Mouse (Mus musculus) kidney, postnatal 0 days (tissue): ENCODE data around the gene Nat8f2. TPM values are rescaled to one million over a fixed set of nuclear protein-coding genes. Genes with fewer than 3 reads are reported as not detected.

Experiments
- ATAC-seq: fragments of 200-750 bp; cut with Nextera tagmentation; replicated peaks from 2 replicates; pipeline ENCODE4 v1.8.0; 2017; ENCODE audit warnings: low read depth, moderate number of reproducible peaks, moderate TSS enrichment, moderate library complexity; ENCODE audit not compliant: low FRiP score
- DNase-seq: peaks from one replicate; pipeline ENCODE4 v3.0.0-alpha.2; 2016; ENCODE audit warnings: low spot score
- H3K27ac ChIP-seq: fragments of 300-500 bp; sonication (generic); 2 replicates; pipeline ENCODE4 v1.5.1; 2014; ENCODE audit warnings: mild to moderate bottlenecking
- H3K27me3 ChIP-seq: fragments of 300-500 bp; sonication (generic); 2 replicates; pipeline ENCODE4 v1.6.1; 2014; ENCODE audit warnings: low read length, mixed read lengths; ENCODE audit not compliant: insufficient read depth
- H3K36me3 ChIP-seq: fragments of 300-500 bp; sonication (generic); 2 replicates; pipeline ENCODE4 v1.6.1; 2014; ENCODE audit warnings: low read length, mixed read lengths; ENCODE audit not compliant: insufficient read depth
- H3K4me1 ChIP-seq: fragments of 300-500 bp; sonication (generic); replicated peaks from 2 replicates; pipeline ENCODE4 v1.6.1; 2014; ENCODE audit warnings: antibody characterized with exemption, low read length, mixed read lengths; ENCODE audit not compliant: insufficient read depth
- H3K4me2 ChIP-seq: fragments of 300-500 bp; sonication (generic); 2 replicates; pipeline ENCODE4 v1.6.1; 2014; ENCODE audit warnings: mild to moderate bottlenecking, low read length, moderate library complexity, mixed read lengths
- H3K4me3 ChIP-seq: fragments of 300-500 bp; sonication (generic); replicated peaks from 2 replicates; pipeline ENCODE4 v1.5.1; 2014; ENCODE audit warnings: low read depth, low read length
- H3K9ac ChIP-seq: fragments of 300-500 bp; sonication (generic); 2 replicates; pipeline ENCODE4 v1.6.1; 2014; ENCODE audit warnings: low read depth, low read length
- H3K9me3 ChIP-seq: fragments of 300-500 bp; sonication (generic); replicated peaks from 2 replicates; pipeline ENCODE4 v1.6.1; 2016; ENCODE audit warnings: low read length, inconsistent platforms, mixed read lengths
- CTCF ChIP-seq: IDR thresholded peaks from 2 replicates; pipeline ENCODE4 v1.5.1; 2016; ENCODE audit warnings: antibody characterized with exemption, low read depth, mild to moderate bottlenecking, moderate library complexity
- WGBS: fragments of 180-500 bp; shearing (Covaris S2); extraction: QIAGEN DNeasy Blood & Tissue Kit; methylation state at CpG from one replicate; pipeline ENCODE4 v1.1.7; 2014; 5-methylcytosine and 5-hydroxymethylcytosine counted together
- polyA plus RNA-seq: library from polyadenylated mRNA; unstranded; fragments of >200 nt; fragmentation: Nextera tagmentation; extraction: Ambion mirVana; gene quantifications from 2 replicates; pipeline ENCODE4 v1.2.1, GENCODE M21; 2015

Gene Nat8f2
- polyA plus RNA-seq, 1 experiment from 2014 or later: 2.6 TPM

DNA sequence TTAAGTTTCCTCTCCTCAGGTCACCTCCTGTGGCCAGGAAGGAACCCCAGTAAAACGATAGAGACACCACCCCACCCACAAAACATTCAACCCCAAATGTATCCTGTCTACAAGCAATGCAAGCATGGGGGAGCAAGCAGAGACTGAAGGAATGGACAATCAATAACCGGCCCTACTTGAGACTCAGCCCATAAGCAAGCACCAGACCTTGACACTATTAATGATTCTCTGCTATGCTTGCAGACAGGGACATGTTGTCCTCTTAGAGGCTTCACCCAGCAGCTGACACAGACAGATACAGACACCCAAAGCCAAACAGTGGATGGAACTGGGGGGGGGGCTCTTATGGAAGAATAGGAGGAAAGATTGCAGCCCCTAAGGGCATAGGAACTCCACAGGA, 43.1 kb downstream of the Nat8f2 start:
- no peak for DNase-seq
- H3K4me3 ChIP-seq: no peak overlapping the region

DNA sequence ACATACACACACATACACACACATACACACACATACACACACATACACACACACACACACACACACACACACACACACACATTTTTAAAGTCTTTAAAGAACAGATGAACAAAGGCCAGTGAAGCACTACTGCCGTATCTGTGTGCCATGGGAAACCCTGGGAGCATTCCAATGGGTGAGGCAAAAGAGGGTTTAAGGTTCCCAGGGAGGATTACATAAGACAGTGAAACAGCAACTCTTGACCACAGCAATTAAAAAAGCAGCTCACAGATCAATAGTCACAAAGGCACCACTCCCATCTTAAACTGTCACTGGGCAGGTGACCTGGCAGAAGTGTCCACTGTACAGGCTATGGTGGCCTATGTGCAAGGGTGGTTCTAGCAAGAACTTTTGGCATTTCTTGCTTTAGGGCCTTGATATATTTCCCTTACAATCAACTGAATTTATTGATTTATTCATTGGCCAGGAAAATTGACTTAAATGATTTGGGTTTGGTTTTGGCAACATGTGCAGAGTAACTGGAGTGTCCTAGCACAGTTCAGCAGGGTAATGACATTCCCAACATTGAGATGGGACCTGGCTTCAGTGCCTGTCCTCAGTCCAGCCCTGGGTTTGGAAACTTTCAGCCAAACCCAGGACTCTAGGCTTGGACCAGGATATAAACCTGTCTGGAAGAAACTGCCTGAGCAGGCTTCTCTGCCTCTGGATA, 45.4 kb downstream of the Nat8f2 start:
- DNase-seq (no peak), ATAC-seq (no peak)
- no peaks in the 10 kb centered on the region for H3K36me3 ChIP-seq
- no peak for TF ChIP-seq CTCF
- H3K27ac ChIP-seq: no peak overlapping the region
- H3K4me1 ChIP-seq: no peaks in the 10 kb centered on the region
- no peaks in the 10 kb centered on the region for H3K9me3 ChIP-seq
- H3K27me3 ChIP-seq: no peaks in the 10 kb centered on the region
- 75% methylated on average over 1 of the region's 1 CpGs for WGBS
- H3K4me3 ChIP-seq: no peak overlapping the region
- no peak overlapping the region for H3K4me2 ChIP-seq
- H3K9ac ChIP-seq: no peak overlapping the region

More for the DNA sequence above, 43.1 kb downstream of the Nat8f2 start:
- no peak for TF ChIP-seq CTCF
- Histone ChIP-seq H3K27ac (no peak overlapping the region), H3K9me3 (no peaks in the 10 kb centered on the region), H3K4me2 (no peak overlapping the region), H3K4me1 (no peaks in the 10 kb centered on the region), H3K9ac (no peak overlapping the region), H3K27me3 (no peaks in the 10 kb centered on the region), H3K36me3 (no peaks in the 10 kb centered on the region)
- WGBS: 68% methylated on average over 2 of the region's 2 CpGs
- ATAC-seq: 0 out of 2 replicates have a peak, but pooled peaks have one; percentile 46

DNA sequence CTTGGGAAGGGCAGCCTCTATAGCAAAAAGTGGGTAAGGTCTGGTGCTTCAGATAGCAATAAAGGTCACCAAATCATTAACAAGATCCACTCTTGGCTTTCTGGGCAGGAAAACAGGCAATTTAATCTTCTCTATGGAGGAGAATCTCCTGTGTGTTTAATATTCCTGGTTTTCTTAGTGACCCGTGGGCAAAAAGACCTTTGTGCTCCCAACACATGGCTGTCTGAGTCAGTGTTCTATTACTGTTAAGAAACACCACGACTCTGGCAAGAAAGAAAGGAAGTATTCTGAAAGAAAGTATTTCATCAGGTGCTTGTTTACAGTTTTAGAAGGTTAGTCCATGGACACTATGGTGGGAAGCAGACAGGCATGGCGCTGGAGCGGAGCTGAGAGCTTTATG, 46.7 kb downstream of the Nat8f2 start:
- H3K27me3 ChIP-seq: no peaks in the 10 kb centered on the region
- no peak for TF ChIP-seq CTCF
- no peak for ATAC-seq
- H3K36me3 ChIP-seq: no peaks in the 10 kb centered on the region
- 79% methylated on average over 4 of the region's 4 CpGs for WGBS
- H3K4me3 ChIP-seq: no peak overlapping the region
- no peak overlapping the region for H3K9ac ChIP-seq
- H3K9me3 ChIP-seq: no peaks in the 10 kb centered on the region
- no peak for DNase-seq
- H3K4me1 ChIP-seq: no peaks in the 10 kb centered on the region
- no peak overlapping the region for H3K4me2 ChIP-seq
- no peak overlapping the region for H3K27ac ChIP-seq

DNA sequence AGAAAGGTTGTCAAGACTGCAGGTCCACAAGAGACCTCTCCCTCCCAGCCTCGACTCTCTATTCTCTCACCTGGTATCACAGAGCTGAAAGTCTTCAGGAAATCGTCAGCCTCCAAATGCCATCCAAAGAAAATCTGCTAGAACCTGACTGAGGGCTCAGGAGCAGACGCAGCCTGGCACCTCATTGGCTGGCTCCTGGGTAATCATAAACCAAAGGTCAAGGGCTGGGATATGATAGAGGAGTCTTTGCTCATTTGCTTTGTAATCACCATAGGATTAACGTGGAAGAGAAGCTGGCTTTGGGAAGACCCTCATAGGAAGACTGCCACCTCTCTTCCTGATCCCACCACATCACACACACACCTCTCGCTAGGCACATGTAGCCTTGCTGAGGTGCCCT, 48.1 kb downstream of the Nat8f2 start, which contains the start of the genes Nat8f6 and Nat8f5:
Nat8f6 (minus strand) TSS at position 118 of the 400 bp plus-strand sequence.
Nat8f5 (minus strand) TSS at position 136 of the 400 bp plus-strand sequence.
- H3K27me3 ChIP-seq: no peaks in the 10 kb centered on the region
- H3K4me2 ChIP-seq: no peak within 1 kb of the TSS
- H3K4me3 ChIP-seq: no peak within 1 kb of the TSS
- TF ChIP-seq CTCF: no peak
- DNase-seq: no peak
- H3K27ac ChIP-seq: no peak within 1 kb of the TSS
- H3K36me3 ChIP-seq: no peaks in the 10 kb centered on the region
- no peaks in the 10 kb centered on the region for H3K9me3 ChIP-seq
- H3K9ac ChIP-seq: no peak within 1 kb of the TSS
- ATAC-seq: no peak
- H3K4me1 ChIP-seq: no peaks in the 10 kb centered on the region
- WGBS: 86% methylated on average over 5 of the region's 5 CpGs

DNA sequence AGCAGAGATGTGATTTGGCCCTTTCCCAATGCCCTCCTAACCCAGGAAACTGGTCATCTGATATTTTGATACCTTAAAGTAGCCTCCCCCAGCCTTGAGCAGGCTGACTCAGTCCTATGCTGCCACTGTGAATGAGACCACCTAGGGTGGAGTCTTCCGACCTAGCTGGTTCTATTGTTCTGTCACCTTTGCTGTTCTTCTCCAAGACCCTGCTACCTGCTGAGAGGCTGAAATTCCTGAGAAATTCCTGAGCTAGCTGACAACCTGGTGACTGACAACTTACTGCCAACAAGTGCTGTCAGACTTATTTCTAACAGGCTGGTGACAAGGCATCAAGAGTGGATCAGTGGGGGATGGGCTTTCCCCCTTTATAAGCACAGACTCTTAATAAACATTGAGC, 50.6 kb downstream of the Nat8f2 start:
- no peak overlapping the region for H3K4me2 ChIP-seq
- TF ChIP-seq CTCF: no peak
- 50% methylated on average over 1 of the region's 1 CpGs for WGBS
- no peaks in the 10 kb centered on the region for H3K9me3 ChIP-seq
- no peak overlapping the region for H3K4me3 ChIP-seq
- H3K27me3 ChIP-seq: no peaks in the 10 kb centered on the region
- no peaks in the 10 kb centered on the region for H3K36me3 ChIP-seq
- ATAC-seq (no peak), DNase-seq (no peak)
- no peaks in the 10 kb centered on the region for H3K4me1 ChIP-seq
- H3K27ac ChIP-seq: no peak overlapping the region
- no peak overlapping the region for H3K9ac ChIP-seq

Other genes with a start within 250 kb of the Nat8f2 start
- 0.13 TPM in 1 of 2 replicates, not detected in the other for gene Nat8f7, start 156.0 kb downstream of the Nat8f2 start, polyA plus RNA-seq
- 0.15 TPM in 1 of 2 replicates, not detected in the other for gene Nat8f3, start 103.4 kb downstream of the Nat8f2 start, polyA plus RNA-seq
- 0.14 and 0.64 TPM in 2 replicates for gene Nat8f6, start 48.2 kb downstream of the Nat8f2 start, polyA plus RNA-seq
- gene Nat8f5, start 48.2 kb downstream of the Nat8f2 start, polyA plus RNA-seq: 0.88 and 1.1 TPM in 2 replicates
- gene Nat8, start 37.1 kb downstream of the Nat8f2 start, polyA plus RNA-seq: 18.0 and 26.8 TPM in 2 replicates
- gene Nat8f4, start 35.7 kb upstream of the Nat8f2 start, polyA plus RNA-seq: 7.2 and 7.7 TPM in 2 replicates
- gene Tprkb, start 42.7 kb upstream of the Nat8f2 start, polyA plus RNA-seq: 53.3 and 54.3 TPM in 2 replicates
- gene Nat8f1, start 46.5 kb upstream of the Nat8f2 start, polyA plus RNA-seq: 165 and 182 TPM in 2 replicates
- gene Dusp11, start 92.5 kb upstream of the Nat8f2 start, polyA plus RNA-seq: 33.5 and 38.7 TPM in 2 replicates
- not detected in 2 replicates for gene Figla, start 147.0 kb upstream of the Nat8f2 start, polyA plus RNA-seq
- gene Add2, start 159.5 kb upstream of the Nat8f2 start, polyA plus RNA-seq: 1.8 and 2.6 TPM in 2 replicates